Mouse (Mus musculus): ENCODE data around the gene Ctnnd2.

- no peak for TF ChIP-seq EP300 (IDR thresholded peaks at IDR 0.05; ENCODE audit: low read depth)
- no peak for TF ChIP-seq CTCF (IDR thresholded peaks at IDR 0.05; ENCODE audit: low read depth)
Observed at GRCm38 (mm10) chr15:30322543-30322942, 150.2 kb downstream of the Ctnnd2 start.

All from liver, postnatal 0 days (tissue).